Mouse (Mus musculus): Measurements from ENCODE around the gene Erbb3. TPM values are rescaled to one million over a fixed set of nuclear protein-coding genes. Genes with fewer than 3 reads are reported as not detected.
"Not testable (repeated sequence)": the region's sequence is repeated elsewhere in the genome, so short reads cannot be mapped to it uniquely, and the experiment has no call there.

Erbb3 gene
- total and polyA plus RNA-seq, 2 experiments from 2014 or later, result 3.1 to 10.6 TPM

- H3K9me3 ChIP-seq (replicated peaks; ENCODE audit: control insufficient read depth, low read length), result no peaks in the 10 kb centered on the region
- H3K27ac ChIP-seq (ENCODE audit: low read depth), result no peak overlapping the region
- 51% methylated on average over 3 of the region's 3 CpGs for WGBS
- no peak overlapping the region for H3K9ac ChIP-seq (replicated peaks; ENCODE audit: low read depth, low read length)
- peaks cover 2% of the 10 kb centered on the region; the same call in 1 of the 2 replicates for H3K4me1 ChIP-seq (ENCODE audit: control insufficient read depth, insufficient read depth)
- TF ChIP-seq CTCF (IDR thresholded peaks at IDR 0.05; ENCODE audit: low read depth) (no peak), EP300 (IDR thresholded peaks at IDR 0.05; ENCODE audit: low read depth) (no peak)
- ATAC-seq (ENCODE audit: insufficient read depth, low read depth) (no peak), DNase-seq (ENCODE audit: low spot score) (no peak)
- no peak overlapping the region for H3K4me3 ChIP-seq (ENCODE audit: low read depth, low read length)
- no peak overlapping the region for H3K4me2 ChIP-seq (ENCODE audit: low read depth, low read length)
- no peaks in the 10 kb centered on the region for H3K36me3 ChIP-seq (replicated peaks; ENCODE audit: control insufficient read depth, insufficient read depth, low read length)
- H3K27me3 ChIP-seq (ENCODE audit: control insufficient read depth, insufficient read depth, low read length), result no peaks in the 10 kb centered on the region
These were observed 25.5 kb upstream of the Erbb3 start for GRCm38 (mm10) chr10:128614934-128615333.

- DNase-seq (ENCODE audit: low spot score); H3K4me2 ChIP-seq (ENCODE audit: low read depth, low read length); H3K4me3 ChIP-seq (ENCODE audit: low read depth, low read length); H3K9me3 ChIP-seq (replicated peaks; ENCODE audit: control insufficient read depth, low read length); H3K27ac ChIP-seq (ENCODE audit: low read depth); H3K36me3 ChIP-seq (replicated peaks; ENCODE audit: control insufficient read depth, insufficient read depth, low read length); H3K4me1 ChIP-seq (ENCODE audit: control insufficient read depth, insufficient read depth); ATAC-seq (ENCODE audit: insufficient read depth, low read depth); H3K27me3 ChIP-seq (ENCODE audit: control insufficient read depth, insufficient read depth, low read length); H3K9ac ChIP-seq (replicated peaks; ENCODE audit: low read depth, low read length): not testable (repeated sequence)
- WGBS, result 64% methylated on average over 4 of the region's 4 CpGs
These were observed 24.4 kb upstream of the Erbb3 start for GRCm38 (mm10) chr10:128613820-128614219.

- H3K4me3 ChIP-seq (ENCODE audit: low read depth, low read length), result no peak overlapping the region
- H3K36me3 ChIP-seq (replicated peaks; ENCODE audit: control insufficient read depth, insufficient read depth, low read length), result no peaks in the 10 kb centered on the region
- no peaks in the 10 kb centered on the region for H3K27me3 ChIP-seq (ENCODE audit: control insufficient read depth, insufficient read depth, low read length)
- no peak overlapping the region for H3K9ac ChIP-seq (replicated peaks; ENCODE audit: low read depth, low read length)
- no peak for TF ChIP-seq EP300 (IDR thresholded peaks at IDR 0.05; ENCODE audit: low read depth)
- no peak for TF ChIP-seq CTCF (IDR thresholded peaks at IDR 0.05; ENCODE audit: low read depth)
- H3K4me2 ChIP-seq (ENCODE audit: low read depth, low read length), result no peak overlapping the region
- no peaks in the 10 kb centered on the region for H3K9me3 ChIP-seq (replicated peaks; ENCODE audit: control insufficient read depth, low read length)
- no peak for DNase-seq (ENCODE audit: low spot score)
- H3K27ac ChIP-seq (ENCODE audit: low read depth), result no peak overlapping the region
- H3K4me1 ChIP-seq (ENCODE audit: control insufficient read depth, insufficient read depth), result peaks cover 2% of the 10 kb centered on the region; the same call in 1 of the 2 replicates
- no peak for ATAC-seq (ENCODE audit: insufficient read depth, low read depth)
- 38% methylated on average over 6 of the region's 6 CpGs for WGBS
These were observed 23.6 kb upstream of the Erbb3 start for GRCm38 (mm10) chr10:128613154-128613440.

- peak; percentile 55; the same call in 1 of the 2 replicates for ATAC-seq (ENCODE audit: insufficient read depth, low read depth)
- Histone ChIP-seq H3K27ac (ENCODE audit: low read depth) (no peak overlapping the region), H3K9ac (replicated peaks; ENCODE audit: low read depth, low read length) (no peak overlapping the region), H3K4me3 (ENCODE audit: low read depth, low read length) (no peak overlapping the region), H3K36me3 (replicated peaks; ENCODE audit: control insufficient read depth, insufficient read depth, low read length) (no peaks in the 10 kb centered on the region), H3K9me3 (replicated peaks; ENCODE audit: control insufficient read depth, low read length) (no peaks in the 10 kb centered on the region), H3K4me2 (ENCODE audit: low read depth, low read length) (0 out of 2 replicates have a peak overlapping the region, but pooled peaks have one; percentile 30), H3K4me1 (ENCODE audit: control insufficient read depth, insufficient read depth) (peaks cover 2% of the 10 kb centered on the region; the same call in 1 of the 2 replicates), H3K27me3 (ENCODE audit: control insufficient read depth, insufficient read depth, low read length) (no peaks in the 10 kb centered on the region)
- no peak for TF ChIP-seq EP300 (IDR thresholded peaks at IDR 0.05; ENCODE audit: low read depth)
- TF ChIP-seq CTCF (IDR thresholded peaks at IDR 0.05; ENCODE audit: low read depth), result peak; percentile 86
- WGBS, result 12% methylated on average over 16 of the region's 16 CpGs
- peak; percentile 71 for DNase-seq (ENCODE audit: low spot score)
These were observed 23.1 kb upstream of the Erbb3 start for GRCm38 (mm10) chr10:128612433-128613153.

GRCm38 (mm10) chr10:128606483-128606882 is 17.0 kb upstream of the Erbb3 start:
- TF ChIP-seq CTCF (IDR thresholded peaks at IDR 0.05; ENCODE audit: low read depth) (no peak), EP300 (IDR thresholded peaks at IDR 0.05; ENCODE audit: low read depth) (no peak)
- Histone ChIP-seq H3K27me3 (ENCODE audit: control insufficient read depth, insufficient read depth, low read length) (no peaks in the 10 kb centered on the region), H3K27ac (ENCODE audit: low read depth) (no peak overlapping the region), H3K4me1 (ENCODE audit: control insufficient read depth, insufficient read depth) (no peaks in the 10 kb centered on the region), H3K9ac (replicated peaks; ENCODE audit: low read depth, low read length) (no peak overlapping the region), H3K36me3 (replicated peaks; ENCODE audit: control insufficient read depth, insufficient read depth, low read length) (no peaks in the 10 kb centered on the region), H3K4me2 (ENCODE audit: low read depth, low read length) (no peak overlapping the region), H3K4me3 (ENCODE audit: low read depth, low read length) (no peak overlapping the region), H3K9me3 (replicated peaks; ENCODE audit: control insufficient read depth, low read length) (no peaks in the 10 kb centered on the region)
- no peak for DNase-seq (ENCODE audit: low spot score)
- 35% methylated on average over 2 of the region's 2 CpGs for WGBS
- ATAC-seq (ENCODE audit: insufficient read depth, low read depth), result no peak
